20 mouse cellular contexts compared by ENCODE assay signal in the genomic region with DNA sequence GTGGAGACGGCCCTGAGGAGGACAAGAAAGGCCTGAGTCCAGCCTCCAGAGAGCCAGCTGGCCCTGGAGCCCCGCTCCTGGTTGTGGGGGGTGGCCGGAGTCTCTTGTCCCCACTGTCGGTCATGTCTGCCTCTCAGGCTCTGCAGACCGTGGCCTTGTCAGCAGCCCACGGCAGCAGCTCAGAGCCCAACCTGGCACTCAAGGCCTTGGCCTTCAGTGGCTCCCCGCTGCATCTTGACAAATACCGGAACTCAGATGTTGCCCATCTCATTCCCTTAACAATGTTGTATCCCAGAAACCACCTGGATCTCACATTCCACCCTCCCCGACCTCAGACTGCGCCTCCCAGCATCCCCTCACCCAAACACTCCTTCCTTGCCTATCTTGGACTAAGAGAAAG. TPM values are rescaled to one million over a fixed set of nuclear protein-coding genes. Genes with fewer than 3 reads are reported as not detected.
"Had no signal": no experiment of that assay in that cellular context is flagged by ENCODE, and none has a peak within 500 bp of the region (broad histone marks: within the 10 kb centered on the region; RNA-seq: fewer than 3 reads in every experiment).

No protein-coding gene starts in this region.

- H3K4me1 ChIP-seq: limb, embryonic 12.5 days; liver, embryonic 15.5 days; stomach, embryonic 15.5 days had no signal

- H3K9ac ChIP-seq: limb, embryonic 12.5 days; liver, embryonic 15.5 days; stomach, embryonic 15.5 days had no signal

- H3K9me3 ChIP-seq: limb, embryonic 12.5 days; liver, embryonic 15.5 days; stomach, embryonic 15.5 days had no signal

- H3K4me3 ChIP-seq: limb, embryonic 12.5 days; liver, embryonic 15.5 days; stomach, embryonic 15.5 days had no signal

- H3K27me3 ChIP-seq: limb, embryonic 12.5 days; liver, embryonic 15.5 days; stomach, embryonic 15.5 days had no signal

- ATAC-seq: lung, postnatal 0 days had no signal

- H3K27ac ChIP-seq: limb, embryonic 12.5 days; liver, embryonic 15.5 days; stomach, embryonic 15.5 days had no signal

- H3K4me2 ChIP-seq: limb, embryonic 12.5 days; liver, embryonic 15.5 days; stomach, embryonic 15.5 days had no signal

- DNase-seq: kidney, adult 8-10 months; kidney, postnatal 25 days; liver; lung, adult 2 months; lung, postnatal 36 days; right cerebral cortex, postnatal 14 days; thymus, adult 2 months; thymus, postnatal 25 days had no signal

RNA-seq across cellular contexts. Expression of gene 1700011L22Rik, which starts 58.3 kb away (rescaled TPM):
- total RNA-seq: layer of hippocampus, adult 18-20 months; layer of hippocampus, postnatal 10 days; left cerebral cortex, postnatal 36 days; megakaryocyte progenitor cell, adult 5-6 weeks; midbrain, postnatal 0 days had no signal
- polyA plus RNA-seq: kidney, embryonic 16.5 days; limb, embryonic 12.5 days; liver, embryonic 15.5 days; lung, adult 2 months; lung, postnatal 0 days; midbrain, postnatal 0 days; neural tube, embryonic 14.5 days; spleen, adult 2 months; stomach, embryonic 15.5 days; thymus, adult 2 months had no signal
